Mouse (Mus musculus) kidney, postnatal 25 days (tissue): ENCODE data around the gene 4930412O13Rik.
A peak's percentile ranks its signal among the peaks of the same experiment; 100 is the strongest.

Experiments used
- DNase-seq, 2 experiments: peaks; one replicate each; pipeline ENCODE4 v3.0.0; 2021; ENCODE audit warnings: mixed read lengths in 2 of 2

The 4930412O13Rik gene

DNA sequence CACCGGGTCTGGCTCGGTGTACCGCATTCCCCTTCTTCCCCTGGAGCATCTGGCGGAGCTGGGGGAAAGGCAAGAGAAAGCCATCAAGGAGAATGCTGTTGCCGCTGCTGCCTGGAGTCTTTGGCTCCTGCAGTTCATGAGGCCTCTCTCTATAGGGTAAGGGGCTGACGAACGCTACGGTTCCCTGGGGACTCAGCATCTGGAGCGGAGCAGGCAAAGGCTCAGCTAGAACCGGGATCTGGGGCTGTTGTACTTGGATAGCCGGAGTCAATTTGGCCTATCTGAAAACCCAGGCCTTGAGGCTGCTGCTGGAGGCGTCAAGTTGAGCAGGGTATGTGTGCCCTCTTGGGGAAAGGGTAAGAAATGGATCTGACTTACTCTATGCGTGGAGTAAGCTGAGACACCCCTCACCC lies 565 bp downstream of the 4930412O13Rik start:
- DNase-seq = no peak

DNA sequence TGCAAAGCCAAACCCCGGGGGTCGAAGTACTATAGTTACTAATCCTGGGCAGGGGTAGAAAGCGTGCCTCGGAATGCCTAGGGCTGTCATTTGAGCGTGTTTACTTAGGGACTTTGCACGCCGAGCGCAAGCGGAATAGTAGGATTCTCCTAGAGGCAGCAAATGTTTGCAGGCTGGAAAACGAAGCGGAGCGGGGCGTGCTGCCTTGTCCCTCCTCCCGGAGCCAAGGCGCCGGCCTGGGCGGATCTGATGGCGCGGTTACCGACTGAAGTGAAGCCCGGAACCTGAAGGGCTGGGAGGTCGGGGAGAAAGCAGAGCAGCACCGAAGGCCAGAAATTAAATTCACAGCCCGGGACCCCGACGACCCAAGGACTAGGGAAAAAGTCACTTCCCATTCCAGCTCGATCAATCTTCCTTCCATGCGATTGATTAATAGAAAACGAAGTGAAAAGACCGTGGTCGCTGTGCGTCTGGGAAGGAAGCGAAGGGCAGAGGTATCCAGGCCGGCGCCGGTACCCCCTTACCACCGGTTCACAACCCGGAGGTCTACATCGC lies 1.4 kb downstream of the 4930412O13Rik start:
- DNase-seq = no peak

DNA sequence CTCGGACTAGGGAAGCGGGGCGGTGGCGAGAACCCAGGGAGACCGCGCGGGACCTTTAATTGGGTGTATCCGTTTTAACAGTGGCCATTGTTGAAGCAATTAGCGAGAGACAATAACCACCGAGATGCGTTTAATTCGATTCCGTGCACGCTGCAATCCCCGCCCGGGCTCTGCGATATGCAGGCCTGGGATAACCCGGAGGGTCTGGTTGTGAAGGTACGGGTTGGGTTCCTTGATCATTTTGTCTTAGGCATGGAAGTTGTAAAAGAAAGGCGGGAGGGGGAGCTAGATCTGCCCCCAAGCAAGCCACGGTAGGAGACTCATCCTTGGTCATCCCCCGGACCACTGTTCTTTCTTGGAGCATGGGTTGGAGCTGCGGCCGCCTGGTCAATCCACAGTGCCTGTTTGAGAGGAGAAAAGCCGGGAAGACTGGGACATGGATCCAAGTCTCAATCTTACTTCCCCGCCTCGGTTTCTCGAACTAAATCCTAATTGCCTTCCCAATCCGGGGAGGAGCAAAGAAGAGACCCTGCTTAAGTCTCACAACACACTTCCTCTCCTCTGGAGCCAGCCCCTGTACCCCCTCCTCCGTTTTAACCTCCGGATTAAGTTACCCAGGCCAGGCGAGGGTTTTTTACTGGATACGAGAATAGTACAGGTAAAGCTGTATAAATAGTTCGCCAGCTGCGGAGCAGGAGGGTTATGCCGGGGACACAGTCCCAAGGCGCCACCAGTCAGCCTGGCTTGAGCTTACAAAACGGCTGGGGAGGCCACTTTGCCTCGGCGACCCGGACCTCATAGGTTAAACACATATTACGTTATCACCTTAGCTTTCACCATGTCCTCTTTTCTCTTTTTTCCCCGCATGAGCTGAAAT lies 2.1 kb downstream of the 4930412O13Rik start:
- no peak for DNase-seq

DNA sequence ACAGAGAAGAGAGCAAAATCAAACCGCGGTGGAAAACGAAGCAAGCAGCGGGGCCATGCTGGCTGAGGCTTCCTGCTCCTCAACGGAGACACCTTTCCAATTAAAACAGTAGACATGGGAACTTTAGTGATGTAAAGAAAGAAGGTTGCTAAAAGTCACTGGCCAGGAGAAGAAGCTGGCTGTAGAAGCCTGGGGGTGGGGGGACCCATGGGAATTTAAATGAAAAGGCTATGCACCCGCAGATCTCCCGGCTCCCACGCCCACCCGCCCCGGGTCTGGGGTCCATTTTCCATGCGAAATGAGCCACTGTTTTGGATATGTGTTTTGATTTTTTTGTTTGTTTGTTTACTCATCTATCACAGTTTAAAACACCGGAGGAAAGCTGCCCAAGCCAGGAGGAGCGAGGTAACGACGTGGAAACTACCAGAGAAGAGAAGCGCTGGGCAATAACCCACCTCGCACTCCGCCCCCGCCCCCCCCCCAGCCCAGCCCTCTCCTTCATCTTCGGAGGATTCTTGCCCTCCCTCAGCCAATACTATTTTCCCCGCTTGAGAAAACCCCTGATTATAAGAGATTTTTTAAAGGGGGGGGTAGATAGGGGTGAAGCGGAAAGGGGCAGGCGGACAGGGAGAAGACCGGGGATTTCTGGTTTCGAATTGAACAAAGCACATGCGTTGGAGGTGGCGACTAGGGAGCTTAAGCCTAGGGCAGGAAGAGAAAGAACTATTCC lies 2.9 kb downstream of the 4930412O13Rik start:
- DNase-seq = no peak

DNA sequence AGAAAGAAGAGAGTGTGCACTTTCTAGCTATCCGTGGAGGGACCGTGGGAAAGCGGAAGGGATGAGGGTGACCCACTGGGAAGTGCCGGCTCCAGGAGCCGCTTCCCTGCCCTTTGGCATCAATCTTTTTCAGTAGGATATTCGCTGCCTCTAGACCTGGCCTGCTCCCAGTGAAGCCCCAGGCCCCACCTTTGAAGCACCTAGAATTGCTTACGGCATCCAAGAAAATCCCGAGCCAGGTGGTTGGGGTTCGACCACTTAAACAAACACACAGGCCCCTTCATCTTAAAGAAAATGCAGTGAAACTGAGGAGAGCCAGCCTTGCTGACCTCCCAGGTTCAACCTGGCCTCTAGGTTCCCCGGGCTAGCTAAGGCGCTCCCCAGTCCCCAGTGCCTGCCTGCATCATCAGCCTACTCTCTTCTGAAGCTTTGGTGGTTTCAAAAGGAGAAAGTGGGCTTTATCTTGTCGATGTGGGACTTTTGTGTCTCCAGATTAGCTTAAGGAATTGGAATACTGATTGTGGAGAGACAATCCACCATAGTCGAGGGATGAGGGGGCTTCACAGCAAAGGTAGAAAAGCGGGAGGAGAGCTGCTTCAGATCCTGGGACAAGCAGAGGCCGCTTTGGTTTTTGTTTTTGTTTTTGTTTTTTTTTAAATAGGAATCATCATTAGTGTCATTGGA lies 3.6 kb downstream of the 4930412O13Rik start:
- no peak for DNase-seq

DNA sequence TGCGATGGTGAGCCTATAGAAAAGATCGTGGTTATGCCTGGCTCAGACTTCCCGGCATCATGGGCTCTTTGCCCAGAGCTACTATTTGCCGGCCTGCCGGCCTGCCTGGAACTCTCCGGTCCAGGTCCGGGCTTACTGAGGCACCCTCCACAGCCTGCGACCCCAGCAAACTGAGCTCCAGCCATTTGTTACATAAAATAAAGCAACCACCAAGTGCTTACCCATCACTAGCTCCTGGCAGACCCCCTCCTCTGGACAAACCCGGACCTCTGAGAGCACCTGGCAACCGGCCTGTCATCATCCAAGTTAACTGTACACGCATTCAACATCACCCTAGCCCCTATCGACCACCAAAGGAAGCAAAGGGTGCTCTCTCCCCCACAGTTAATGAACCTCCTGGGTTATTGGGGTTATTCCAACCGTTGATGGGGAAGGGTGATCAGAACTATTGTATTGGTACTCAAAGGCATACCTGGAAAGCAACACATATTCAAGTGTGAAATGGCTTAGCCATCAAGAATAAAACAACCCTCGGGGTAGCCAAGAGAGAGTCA lies 4.2 kb downstream of the 4930412O13Rik start:
- DNase-seq = no peak

DNA sequence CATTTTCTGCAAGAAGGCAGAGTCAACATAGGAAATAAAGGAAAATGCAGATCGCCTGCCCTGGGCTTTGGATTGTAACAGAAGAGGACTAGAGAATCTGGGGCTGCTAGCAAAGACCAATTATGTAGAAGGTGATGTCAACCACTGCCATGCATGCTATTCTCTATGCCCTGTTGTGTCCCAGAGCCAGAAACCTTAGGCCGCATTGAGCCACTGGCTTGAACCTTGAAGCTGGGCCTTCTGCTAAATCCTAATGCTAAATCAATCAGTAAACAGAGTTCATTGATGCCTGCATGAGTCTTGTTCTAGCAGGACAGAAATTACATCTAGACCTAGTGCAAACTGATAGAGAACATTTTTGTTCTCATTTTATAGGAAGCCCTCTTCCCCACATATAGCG lies 5.0 kb downstream of the 4930412O13Rik start:
- DNase-seq = no peak

DNA sequence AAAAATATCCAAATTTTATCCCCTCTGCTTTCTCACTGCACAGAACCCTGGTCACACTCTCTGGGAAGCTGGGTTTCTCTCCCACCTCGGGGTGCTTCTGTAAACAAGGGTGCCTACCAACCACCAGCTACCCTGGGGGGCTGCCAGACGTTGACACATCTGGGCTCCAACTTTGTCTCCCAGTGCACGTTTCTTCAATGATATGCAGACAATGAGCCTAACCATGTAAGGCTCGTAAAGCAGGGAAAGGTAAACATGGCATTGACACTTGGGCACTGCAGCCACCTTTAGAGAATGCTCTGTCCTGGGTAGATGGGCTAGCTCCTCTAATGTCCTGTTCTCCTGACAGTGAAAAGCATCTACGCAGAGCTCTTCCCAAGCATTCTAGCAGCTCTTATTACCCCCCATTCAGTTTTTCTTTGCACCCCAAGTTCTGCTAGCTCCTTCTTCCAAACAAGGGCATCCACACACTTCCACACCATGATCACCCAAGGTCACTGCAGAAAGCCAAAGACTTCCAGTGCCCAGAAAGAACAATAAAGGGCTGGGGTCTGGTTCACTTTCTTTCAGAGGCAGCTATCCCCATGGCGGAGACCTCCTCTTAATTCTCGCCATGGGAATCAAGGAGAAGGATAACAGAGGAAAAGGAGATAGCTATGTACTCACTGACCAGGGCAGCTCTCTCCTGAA lies 6.0 kb downstream of the 4930412O13Rik start:
- DNase-seq = no peak

DNA sequence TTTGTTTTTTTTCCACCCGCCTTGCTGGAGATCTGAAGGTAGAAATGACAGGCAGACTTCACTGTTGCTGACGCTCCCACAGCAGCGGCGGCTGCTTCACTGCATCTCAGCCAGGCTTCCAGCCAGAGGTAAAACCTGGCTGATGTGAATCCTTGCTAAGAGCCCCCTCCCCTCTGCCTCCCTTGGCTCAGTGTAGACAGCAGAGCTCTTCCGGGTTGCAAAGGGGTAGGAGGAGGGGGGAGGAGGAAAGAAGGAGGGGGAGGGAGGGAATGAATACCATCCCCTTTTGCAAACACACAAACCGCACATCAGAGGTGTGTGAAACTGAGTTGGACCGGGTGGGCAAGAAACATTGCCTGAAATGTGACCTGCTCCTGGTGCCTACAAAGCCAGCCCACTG lies 6.6 kb downstream of the 4930412O13Rik start:
- DNase-seq = no peak

DNA sequence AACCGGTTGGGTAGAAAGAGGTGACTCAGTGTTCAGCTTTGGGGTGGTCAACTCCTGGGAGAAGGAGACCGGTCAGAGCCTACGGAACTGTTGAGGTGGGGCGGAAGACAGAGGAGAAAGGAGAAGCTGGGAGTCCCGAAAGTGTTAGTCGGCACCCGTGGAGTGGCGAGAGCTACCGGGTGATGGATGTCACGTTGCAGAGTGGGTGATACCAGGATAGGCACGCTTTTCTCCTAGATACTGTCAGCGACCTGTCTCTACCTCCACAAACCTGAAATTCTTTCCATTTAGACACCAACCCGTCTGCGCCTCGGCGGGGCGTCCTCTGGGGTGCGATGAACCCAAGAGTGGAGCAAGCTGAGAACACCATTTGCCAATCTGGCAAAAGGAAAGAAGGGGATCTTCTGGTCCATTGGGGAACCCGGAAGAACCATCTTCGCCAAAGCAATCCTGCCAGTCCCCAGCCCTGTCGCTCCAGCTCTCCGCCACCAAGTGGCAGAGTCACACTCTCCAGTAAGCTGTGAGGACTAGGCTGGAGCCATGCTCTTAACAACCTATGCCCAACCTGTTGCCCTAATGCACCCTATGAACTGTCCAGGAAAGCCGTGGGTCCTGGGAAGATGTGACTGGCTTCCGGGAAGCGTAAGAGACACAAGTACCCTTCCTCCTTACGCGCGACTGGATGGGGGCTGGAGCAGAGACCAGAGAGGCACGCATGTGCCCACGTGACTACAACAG lies 8.0 kb downstream of the 4930412O13Rik start, which contains the start of gene 9230102O04Rik:
Gene 9230102O04Rik (minus strand): TSS at position 628 of the 738 bp plus-strand sequence.
- DNase-seq = peak in 1 of 2 experiments; percentile 67

DNA sequence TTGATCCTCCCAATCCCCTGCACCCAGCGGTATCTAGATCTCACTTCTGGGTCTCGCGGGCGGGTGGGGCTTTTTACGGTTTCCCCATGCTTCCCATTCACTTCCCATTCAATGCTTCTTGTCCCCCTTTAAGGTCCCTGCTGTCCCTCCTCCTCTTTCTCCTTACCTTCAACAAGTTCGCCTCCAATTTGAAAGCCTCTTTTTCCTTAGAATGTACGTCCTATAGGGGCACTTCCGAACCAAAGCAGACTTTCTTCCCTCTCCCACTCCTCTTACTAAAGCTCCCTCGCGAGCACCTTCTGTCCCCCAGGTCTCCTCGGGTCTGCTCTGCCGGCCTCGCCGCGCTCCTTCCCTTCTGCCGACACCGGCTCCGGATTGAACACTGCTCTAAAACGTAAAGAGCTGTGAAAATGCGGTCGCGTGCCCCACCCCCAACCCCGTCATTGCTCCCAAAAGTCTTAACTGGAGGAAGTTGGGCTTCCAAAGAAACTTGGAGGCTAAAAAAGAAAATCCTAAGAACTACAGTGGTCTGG lies 8.7 kb downstream of the 4930412O13Rik start, which contains the start of gene Gata3:
Gene Gata3 (minus strand): TSS at position 384 of the 533 bp plus-strand sequence.
- DNase-seq = no peak

DNA sequence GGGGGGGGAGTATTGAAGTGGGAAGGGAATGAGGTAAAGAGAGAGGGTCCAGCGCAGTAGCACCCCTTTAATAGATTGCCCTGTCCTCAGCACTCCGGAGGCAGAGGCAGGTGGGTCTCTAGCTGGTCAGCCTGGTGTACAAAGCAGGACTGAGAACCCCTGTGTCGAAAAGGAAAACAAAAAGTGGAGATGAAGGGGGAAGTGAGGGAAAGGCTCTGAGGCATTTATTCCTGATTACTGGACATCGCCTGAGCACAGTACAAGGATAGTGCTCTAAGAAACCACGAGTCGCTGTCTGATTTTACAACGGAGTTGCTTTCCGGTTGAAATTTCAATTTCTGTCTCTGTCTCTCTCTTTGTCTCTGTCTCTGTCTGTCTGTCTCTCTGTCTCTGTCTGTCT lies 9.2 kb downstream of the 4930412O13Rik start:
- DNase-seq = no peak

DNA sequence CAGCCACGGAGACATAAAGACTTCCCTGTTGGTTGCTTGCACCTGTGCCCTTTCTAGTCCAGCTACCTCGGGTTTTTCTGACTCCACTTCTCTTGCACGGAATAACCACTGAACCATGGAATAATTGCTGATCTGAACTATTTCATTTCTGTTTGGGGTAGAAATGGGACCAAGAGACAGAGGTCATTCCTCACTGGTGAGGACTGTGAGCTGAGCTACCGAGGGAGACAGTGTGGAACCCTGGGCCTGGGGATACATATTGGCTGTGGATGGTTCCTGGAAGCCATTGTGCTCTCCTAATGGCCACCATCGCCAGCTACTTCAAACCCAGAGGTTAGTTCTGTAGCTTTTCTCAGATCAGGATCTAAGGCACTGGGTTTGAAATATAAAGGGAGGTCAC lies 9.9 kb downstream of the 4930412O13Rik start:
- DNase-seq = no peak

DNA sequence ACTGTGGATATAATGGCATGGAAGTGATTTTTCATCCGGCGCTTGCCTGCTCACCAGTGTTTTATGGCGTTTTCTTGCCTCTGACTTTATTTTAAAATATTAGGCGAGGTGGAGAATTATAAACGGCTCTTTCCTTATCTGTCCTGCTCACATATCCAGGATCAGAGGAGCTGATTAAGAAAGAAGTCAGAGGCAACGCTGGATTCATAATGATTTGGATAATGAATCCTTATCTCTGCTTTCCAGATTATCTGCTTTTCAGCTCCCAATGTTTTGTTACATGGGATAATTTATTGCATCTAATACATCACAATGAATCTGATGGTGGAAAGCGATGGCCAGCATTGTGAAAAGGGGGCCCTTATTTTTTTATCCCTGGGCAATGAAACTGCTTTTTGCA lies 11.5 kb downstream of the 4930412O13Rik start:
- DNase-seq = no peak

DNA sequence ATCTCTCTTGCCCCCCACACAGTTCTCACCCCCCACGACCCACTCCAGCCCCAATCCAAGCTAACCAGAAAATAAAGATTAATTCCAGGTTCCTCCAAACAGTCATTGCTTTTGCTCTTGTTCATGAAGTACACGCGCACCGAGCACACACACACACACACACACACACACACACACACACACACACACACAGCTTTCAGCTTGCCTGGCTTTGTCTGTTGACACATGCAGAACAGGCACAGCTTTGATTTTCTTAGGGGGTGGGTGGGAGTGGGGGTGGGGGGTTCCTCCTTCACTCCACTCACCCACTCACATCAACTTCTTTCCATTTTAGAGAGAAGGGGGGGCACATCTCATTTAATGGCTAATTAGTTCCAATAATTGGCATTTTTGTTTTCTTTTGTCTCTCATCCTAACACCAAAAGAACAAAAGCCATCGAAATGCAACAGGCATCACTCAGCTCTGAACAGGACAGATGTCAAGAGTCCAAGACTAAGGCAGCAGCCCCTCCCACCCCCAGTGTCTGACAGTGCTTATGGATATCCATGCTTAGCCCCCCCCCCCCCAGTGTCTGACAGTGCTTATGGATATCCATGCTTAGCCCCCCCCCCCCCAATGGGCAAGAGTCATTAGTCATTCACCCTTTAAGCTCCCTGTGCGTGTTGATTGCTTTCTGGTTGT lies 12.4 kb downstream of the 4930412O13Rik start:
- no peak for DNase-seq

DNA sequence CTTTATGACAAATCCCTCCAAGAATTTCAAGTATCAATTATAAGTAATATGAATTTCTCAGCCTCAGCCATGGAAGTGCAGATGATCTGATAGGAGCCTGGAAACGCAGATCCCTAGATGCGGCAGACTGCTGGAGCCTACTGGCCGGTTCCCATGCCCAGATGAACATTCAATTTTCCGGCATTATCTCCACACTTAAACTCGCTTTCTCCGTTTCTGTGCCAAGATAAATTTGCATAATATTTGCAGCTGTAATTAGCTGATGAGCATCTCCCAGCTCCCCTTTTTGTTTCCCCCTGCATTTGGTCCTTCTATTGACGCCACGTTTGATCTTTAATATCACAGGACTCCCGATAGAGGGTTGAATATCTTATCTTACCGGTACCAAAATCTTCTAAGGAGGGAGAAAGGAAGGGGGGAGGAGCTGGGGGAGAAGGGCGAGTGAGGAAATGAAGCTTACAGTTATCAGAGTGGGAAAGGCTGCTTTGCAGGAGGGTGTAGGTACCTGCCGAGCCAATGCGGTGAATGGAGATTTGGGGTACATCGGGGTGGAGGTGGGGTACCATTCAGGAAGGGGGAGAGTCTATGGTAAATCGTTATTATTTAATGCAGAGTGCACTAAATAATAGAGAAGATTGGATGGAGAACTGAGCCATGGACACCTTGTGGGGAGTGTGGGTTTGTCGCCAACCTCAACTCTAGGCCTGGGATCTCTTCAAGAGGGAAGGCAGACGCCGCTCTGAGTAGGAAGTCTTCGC lies 14.0 kb downstream of the 4930412O13Rik start:
- no peak for DNase-seq

DNA sequence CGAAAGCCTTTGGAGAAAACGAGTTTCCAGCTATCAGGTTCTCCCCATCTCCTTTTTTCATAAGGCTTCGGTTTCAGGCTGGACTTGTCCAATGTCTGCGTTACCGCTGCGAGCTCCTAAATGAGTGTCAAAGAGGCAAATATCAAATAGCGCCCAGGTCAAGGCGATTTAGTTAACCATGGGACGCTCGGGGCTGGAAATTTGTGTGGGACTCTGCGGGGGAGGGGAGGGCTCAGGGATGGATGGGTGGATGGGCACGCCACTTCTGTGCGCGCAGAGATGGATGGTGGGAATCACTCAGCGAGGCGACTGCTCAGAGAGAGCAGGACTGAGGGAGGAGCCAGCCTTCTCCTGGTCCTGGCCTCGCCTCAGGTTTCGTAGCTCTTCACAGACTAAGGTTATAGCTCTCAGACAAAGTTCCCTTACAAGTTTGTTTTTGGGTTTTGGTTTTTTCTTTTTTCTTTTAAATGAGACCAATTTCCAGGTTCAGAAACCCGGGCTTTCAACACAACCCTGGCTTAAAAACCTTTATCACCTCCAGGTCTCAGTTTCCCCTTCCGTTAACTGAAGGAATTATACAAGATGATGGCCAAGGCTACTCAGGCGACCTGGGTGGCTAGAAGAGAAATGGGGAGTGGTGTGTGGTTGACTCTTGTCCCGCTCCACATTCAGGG lies 15.2 kb downstream of the 4930412O13Rik start:
- DNase-seq = no peak

DNA sequence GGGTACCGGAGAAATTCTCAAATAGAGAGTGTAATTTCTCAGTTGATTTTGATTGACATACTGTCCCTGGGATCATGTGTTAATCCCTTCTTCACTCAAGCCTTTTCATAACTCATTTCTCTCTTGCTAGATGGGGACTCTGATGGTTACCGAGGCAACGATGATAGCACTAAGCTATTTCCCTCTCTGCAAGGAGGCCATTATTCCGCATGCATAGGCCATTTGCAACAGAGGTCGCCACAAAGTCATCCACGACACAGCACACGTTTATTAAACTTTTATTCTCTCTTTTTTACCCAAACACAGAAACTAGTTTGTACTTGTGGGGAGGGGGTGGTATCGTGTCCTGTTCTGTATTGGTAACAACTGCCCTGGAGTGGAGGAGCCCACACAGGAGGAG lies 16.8 kb downstream of the 4930412O13Rik start:
- DNase-seq = no peak
